Mouse (Mus musculus) T-helper 2 cell (primary cell): Measurements from ENCODE around the gene Hmbs.
"Not testable (repeated sequence)": the region's sequence is repeated elsewhere in the genome, so short reads cannot be mapped to it uniquely, and the experiment has no call there.

Source experiments
- in situ Hi-C: fragments of 300-600 bp; cut with MboI, MseI; formaldehyde crosslinking; loops from one replicate; pipeline ENCODE4 v1.15.1; 2025; ENCODE audit warnings: high pct_unique_total_duplicates

Hmbs gene

DNA sequence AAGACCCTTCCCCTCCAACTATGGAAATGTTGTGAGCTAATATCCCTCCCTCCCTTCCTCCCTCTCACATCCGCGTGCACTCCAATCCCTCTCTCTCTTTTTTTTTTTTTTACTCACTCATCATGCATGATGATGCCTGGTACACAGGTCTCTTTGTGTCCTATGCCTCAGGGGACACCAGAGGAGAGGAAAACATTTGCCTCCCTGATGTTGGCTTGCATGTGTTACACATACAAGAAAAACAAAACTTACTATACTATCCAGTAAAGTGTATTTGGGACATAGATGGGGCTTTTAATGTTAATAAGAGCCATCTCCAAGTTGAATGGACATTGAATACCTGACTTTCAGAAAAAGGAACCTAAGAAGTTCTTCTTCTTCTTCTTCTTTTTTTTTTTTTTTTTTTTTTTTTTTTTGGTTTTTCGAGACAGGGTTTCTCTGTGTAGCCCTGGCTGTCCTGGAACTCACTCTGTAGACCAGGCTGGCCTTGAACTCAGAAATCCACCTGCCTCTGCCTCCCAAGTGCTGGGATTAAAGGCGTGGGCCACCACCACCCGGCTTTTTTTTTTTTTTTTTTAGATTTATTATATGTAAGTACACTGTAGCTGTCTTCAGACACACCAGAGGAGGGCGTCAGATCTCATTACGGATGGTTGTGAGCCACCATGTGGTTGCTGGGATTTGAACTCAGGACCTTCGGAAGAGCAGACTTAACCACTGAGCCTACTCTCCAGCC is 18.8 kb downstream of the Hmbs start:
- in situ Hi-C loops, result not testable (repeated sequence)

DNA sequence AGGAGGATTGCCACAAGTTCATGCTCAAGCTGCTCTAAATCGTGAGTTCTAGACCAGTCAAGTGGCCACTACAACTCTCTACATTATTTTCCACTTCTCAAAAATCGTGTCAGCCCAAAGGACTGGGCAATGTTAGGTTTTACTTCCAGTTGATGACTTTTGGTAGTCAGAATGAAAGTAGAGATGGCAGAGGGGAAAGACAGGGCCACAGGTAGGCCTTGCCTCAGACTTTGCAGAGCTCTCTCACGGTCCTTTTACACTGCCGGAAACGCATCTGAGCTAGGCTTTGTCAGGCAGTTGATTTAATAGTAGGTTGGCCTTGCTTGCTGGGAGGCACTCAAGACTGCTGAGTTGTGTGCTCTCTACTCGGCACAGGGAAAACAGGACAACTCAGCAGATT is 19.9 kb downstream of the Hmbs start:
- in situ Hi-C loops, result no loop called here

DNA sequence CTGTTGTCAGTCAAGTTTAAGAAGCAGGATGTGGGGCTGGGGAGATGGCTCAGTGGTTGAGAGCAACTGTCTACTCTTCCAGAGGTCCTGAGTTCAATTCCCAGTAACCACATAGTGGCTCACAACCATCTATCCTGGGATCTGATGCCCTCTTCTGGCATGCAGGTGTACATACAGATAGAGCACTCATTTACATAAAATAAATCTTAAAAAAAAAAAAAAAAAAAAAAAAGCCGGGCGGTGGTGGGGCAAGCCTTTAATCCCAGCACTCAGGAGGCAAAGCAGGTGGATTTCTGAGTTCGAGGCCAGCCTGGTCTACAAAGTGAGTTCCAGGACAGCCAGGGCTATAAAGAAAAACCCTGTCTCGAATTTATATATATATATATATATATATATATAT is 20.4 kb downstream of the Hmbs start:
- in situ Hi-C loops, result not testable (repeated sequence)

- in situ Hi-C loops, result no loop called here
Observed at GRCm38 (mm10) chr9:44320799-44321133, 23.3 kb downstream of the Hmbs start.

DNA sequence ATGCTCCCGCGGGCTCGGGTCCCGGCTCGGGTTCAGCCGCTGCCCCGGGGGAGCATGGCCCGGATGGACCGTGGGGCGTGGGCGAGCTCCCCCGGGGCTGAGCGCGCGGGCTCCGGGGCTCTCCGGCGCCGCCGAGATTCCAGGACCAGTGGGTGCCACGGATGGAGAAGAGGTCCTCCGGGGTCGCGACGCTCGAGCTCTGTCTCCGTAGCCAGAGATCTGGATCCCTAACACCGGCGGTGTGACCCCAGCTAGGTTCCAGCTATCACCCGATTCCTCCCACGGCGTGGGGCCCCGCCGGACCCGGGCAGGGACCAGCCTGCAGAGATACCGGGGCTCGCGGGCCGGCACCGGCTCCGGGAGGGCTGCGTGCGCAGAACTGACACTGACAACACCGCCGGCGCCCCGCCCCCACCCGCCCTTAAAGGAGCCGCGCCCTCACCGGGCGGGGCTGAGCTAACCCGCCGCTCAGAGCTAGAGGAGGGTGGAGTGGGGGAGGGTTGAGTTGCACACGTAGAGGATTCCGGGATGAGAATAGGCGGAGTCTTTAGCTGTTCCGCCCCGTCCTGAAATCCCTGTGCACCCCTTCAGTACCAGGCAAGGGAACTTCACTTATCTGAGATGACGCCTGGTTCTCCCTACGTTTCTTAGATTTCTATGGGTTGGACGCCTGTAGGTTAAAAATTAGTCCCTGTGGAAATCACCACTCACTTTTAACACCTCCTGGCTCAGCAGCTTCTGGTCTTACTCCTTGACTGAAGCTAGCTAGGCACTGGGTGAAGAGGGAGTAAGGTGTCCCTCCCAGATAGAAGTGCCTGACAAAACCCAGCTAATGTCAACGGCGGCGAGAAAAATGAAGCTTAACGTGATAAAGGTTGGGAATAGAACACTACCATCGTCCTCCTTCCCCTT is 23.9 kb downstream of the Hmbs start, which contains the start of gene C2cd2l:
Gene C2cd2l, minus strand, starts transcription at position 399 of the 912 bp plus-strand sequence.
- in situ Hi-C loops, result no loop called here

GRCm38 (mm10) chr9:44319105-44319886 is 24.7 kb downstream of the Hmbs start:
- in situ Hi-C loops, result no loop called here

DNA sequence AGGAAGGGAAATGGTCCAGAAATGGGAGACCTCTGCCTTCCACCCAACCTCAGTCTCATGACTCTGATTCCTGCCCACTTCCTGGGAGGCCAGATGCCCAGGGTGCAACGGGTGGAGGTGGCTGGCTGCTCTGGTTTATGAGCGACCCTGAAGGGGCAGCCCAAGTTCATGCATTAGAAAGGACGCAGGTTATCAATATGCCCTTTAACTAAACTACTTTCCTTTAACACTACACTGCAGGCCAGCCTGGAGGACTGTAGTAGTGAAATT is 25.3 kb downstream of the Hmbs start:
- in situ Hi-C loops, result no loop called here

- in situ Hi-C loops, result no loop called here
Observed at GRCm38 (mm10) chr9:44318076-44318825, 25.8 kb downstream of the Hmbs start.

GRCm38 (mm10) chr9:44317452-44317851 is 26.6 kb downstream of the Hmbs start:
- in situ Hi-C loops, result no loop called here

- in situ Hi-C loops, result no loop called here
Observed at GRCm38 (mm10) chr9:44314910-44315309, 29.1 kb downstream of the Hmbs start.

DNA sequence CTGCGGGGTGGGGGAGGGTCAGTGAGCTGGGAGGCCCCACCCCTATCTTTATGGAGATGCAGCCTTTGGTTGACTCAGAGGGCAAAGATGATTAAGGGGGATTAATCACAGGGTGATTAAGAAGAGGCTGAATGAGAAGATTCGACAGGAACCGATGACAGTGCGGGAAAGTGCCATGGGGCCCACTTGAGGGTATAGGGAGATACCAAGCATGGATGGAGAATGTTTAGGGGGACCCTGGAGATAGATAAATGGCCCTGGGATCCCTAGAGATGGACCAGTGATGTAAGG is 29.8 kb downstream of the Hmbs start:
- in situ Hi-C loops, result no loop called here

- in situ Hi-C loops, result no loop called here
Observed at GRCm38 (mm10) chr9:44313476-44314256, 30.4 kb downstream of the Hmbs start.

DNA sequence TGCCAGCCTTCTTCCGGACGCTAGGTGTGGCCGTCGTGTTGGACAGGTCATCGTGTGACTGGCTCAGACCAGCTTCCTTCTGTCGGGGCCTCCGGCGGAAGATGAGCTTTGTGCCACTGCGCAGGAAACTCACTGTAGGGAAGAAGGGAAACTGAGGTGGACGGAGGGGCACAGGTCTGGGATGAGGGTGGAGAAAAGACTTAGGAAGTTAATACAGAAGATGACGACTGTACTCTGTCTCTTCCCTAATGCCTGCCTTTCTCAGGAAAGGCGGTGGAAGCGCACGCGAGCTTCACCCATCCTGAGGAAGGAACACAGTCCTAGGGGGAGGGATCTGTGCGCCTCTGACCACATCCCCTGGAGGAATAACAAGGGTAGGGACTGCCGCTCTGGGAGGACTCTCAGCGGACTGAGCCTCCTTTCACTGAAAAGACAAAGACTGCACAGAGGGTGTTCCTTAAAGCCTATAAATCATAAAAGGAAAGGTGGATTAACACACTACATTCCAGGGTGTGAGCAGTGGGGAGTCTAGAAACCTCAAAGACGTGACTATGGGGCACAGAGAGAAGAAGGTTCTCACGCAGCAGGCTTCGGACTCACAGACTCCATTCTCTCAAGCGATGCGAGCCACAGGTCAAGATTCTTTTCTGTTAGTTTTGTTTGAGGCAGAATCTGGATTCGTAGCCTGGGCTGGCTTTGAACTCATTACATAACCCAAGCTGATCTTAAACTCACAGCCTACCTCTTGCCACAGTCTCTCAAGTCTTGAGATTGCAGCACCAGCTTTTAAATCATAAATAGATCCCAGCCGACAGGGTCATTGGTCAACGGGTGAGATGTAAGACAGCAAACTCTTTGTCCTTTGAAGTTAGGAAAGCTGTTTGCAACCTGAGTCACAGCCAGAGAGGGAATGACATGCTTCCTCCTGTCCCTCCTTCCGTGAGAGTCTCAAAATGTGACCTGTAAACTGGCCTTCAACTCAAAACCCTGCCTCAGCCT is 32.6 kb downstream of the Hmbs start:
- in situ Hi-C loops, result no loop called here

- in situ Hi-C loops, result no loop called here
Observed at GRCm38 (mm10) chr9:44310750-44311135, 33.3 kb downstream of the Hmbs start.

GRCm38 (mm10) chr9:44309756-44310155 is 34.3 kb downstream of the Hmbs start:
- in situ Hi-C loops, result loop anchor here (10.0 kb wide), 1 partner anchor 295 kb away; no protein-coding TSS in a partner anchor

DNA sequence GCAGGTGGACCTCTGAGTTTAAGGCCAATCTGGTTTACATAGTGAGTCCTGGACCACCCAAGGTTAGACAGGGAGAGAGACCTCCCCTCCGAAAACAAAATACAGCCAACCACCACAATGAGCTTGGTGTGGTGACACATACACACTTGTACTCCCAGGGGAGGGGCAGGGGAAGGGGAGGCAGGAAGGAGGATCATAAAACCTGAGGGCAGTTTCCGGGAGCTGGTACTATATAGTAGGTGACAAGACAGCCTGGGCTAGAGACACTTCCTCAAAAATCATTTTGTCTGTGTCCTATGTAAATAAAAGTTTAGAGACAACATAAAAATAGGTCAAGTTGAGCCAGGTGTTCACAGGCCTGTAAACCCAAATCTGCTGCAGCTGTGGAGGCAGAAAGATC is 36.8 kb downstream of the Hmbs start:
- in situ Hi-C loops, result loop anchor here (10.0 kb wide), 1 partner anchor 292 kb away; no protein-coding TSS in a partner anchor

DNA sequence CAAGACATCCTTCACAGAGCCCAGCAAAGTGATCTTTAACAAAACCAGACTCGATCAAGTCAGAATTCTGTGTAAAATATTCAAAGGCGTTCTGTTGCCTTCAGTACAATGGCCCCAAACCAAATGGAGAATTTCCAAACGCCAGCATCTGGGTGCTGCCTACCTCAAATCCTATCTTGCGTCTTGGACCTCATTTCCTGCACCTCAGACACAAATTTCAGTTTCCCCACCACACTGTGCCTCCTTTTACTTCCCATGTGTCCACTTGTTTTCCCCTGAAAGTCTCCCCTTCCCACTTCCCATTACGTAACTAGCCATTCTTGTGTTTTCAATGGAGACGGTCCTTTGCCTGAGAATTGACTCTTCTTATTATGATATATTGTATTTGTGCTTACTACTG is 37.5 kb downstream of the Hmbs start:
- in situ Hi-C loops, result loop anchor here (10.0 kb wide), 1 partner anchor 292 kb away; no protein-coding TSS in a partner anchor

DNA sequence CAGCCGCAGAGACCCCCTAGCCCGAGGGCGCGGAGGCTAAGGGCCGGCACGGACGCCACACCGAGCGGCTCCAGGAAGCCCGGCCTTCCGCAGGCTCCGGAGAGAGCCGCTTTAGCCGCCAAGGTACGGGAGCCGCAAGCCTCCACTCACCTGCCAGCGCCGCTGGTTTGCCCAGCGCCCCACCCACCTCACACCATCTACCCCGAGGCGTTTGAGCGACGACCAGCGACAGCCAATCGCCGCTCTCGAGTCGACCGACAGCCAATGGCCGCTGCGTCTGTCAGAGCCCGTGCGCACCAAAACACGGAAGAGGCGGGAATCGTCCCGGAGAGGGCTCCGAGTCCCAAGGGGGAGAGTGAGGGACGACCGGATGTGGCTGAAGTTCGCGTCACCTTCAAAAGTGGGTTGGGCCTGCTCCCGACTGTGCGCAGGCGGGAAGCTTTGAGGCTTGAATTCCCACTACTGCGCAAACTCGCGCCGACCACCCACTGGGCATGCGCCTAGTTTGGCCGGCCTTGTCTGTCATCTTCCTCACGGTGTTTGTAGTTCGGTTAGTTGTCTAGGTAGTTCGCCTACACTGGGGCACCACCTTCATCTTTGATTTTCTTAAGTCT is 38.5 kb downstream of the Hmbs start, which contains the start of gene Hinfp:
Gene Hinfp, minus strand, starts transcription at position 206 of the 614 bp plus-strand sequence.
- in situ Hi-C loops, result loop anchor here (10.0 kb wide), 1 partner anchor 291 kb away; no protein-coding TSS in a partner anchor

- in situ Hi-C loops, result loop anchor here (10.0 kb wide), 1 partner anchor 285 kb away; no protein-coding TSS in a partner anchor
Observed at GRCm38 (mm10) chr9:44300001-44300400, 44.0 kb downstream of the Hmbs start.
